Mouse (Mus musculus) left cerebral cortex, adult 8-10 months (tissue): ENCODE results near the gene Olfr99. TPM values are rescaled to one million over a fixed set of nuclear protein-coding genes. Genes with fewer than 3 reads are reported as not detected.
"Not testable (repeated sequence)": the region's sequence is repeated elsewhere in the genome, so short reads cannot be mapped to it uniquely, and the experiment has no call there.

ENCODE experiments used
- DNase-seq, 2 experiments: peaks; one replicate each; pipeline ENCODE4 v3.0.0; 2022; ENCODE audit warnings: low spot score in 2 of 2
- total RNA-seq, 4 experiments: library from RNA; stranded (reverse); gene quantifications; 2 replicates each; pipeline ENCODE4 v1.2.4; 2022

The Olfr99 gene
- total RNA-seq, result not detected

DNA sequence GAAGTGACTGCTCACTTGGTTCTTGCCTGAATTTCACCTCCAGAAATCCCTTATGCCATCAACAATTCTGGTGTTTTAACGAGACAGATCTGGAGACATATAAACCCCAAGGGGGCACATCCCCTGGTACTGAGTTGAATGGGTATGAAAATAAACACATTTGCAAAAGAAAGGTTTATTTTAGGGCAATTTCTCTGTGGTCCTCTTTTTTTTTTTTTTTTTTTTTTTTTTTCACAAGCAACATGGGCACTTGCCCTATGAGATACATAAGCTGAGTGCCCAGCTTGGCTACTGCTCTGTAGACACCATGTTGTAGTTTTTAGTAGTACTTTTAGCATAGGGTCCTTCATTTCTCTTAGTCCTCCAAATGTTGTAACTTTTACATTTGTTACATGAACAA, at the start of gene Olfr99:
TSS of gene Olfr99 (minus strand) at position 101 of the 400 bp plus-strand sequence.
- DNase-seq, result no peak

GRCm38 (mm10) chr17:37316954-37317353, 33.7 kb upstream of the Olfr99 start, which contains the start of gene Olfr102:
TSS of gene Olfr102 (minus strand) at chr17:37317054.
- DNase-seq, result no peak

DNA sequence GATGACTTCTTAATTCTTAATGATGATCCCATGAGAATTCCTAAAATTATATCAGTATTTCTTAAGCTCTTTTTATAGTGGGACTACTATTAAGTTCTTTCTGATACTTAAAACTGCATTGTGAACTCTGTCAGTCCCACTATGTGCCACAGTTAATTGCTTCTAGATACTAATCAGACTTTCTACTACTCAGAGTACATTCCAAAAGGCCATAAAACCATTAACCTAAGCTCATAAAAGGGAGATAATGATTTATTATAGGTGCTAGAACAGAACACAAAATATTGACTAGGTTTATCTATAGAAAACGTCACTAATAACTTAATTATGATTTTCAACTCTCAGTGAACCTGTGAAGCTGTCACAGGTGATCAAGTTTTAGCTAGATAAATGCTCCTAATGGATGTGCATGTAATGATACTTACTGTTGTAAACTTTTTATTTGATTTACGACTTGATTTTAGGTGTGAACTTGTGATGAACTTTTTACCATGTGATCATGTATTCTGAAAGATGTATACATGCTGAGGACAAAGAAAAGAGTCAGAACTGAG, 27.0 kb upstream of the Olfr99 start:
- no peak for DNase-seq

- DNase-seq, result no peak
These were observed 25.2 kb upstream of the Olfr99 start for GRCm38 (mm10) chr17:37308483-37308882.

DNA sequence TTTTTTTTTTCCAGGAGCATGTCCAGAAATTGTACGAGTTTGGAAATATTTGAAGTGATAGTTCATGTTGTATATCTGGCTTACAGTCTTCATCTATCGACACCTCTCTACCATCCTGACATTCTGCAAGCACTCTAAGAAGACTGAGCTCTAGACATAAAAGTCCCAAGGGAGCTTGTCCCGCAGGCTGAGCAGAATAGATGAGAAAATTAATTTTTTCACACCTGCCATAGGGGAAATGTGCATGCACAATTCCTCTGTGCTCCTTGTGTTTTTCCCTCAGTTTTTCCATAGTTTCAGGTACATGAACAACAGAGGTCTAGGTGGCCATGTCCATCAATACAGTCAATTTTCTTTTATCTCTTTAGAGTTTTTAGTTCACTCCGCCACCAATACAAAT, 21.0 kb upstream of the Olfr99 start, which contains the start of gene Olfr101:
TSS of gene Olfr101 (minus strand) at position 101 of the 400 bp plus-strand sequence.
- no peak for DNase-seq

- DNase-seq, result no peak
These were observed 2.9 kb downstream of the Olfr99 start for GRCm38 (mm10) chr17:37280331-37280730.

- no peak for DNase-seq
These were observed 6.7 kb downstream of the Olfr99 start for GRCm38 (mm10) chr17:37276573-37276972.

GRCm38 (mm10) chr17:37275626-37276248, 7.5 kb downstream of the Olfr99 start:
- DNase-seq, result no peak

- DNase-seq, result peak in 1 of 2 experiments; percentile 7
These were observed 12.6 kb downstream of the Olfr99 start for GRCm38 (mm10) chr17:37270702-37271092.

DNA sequence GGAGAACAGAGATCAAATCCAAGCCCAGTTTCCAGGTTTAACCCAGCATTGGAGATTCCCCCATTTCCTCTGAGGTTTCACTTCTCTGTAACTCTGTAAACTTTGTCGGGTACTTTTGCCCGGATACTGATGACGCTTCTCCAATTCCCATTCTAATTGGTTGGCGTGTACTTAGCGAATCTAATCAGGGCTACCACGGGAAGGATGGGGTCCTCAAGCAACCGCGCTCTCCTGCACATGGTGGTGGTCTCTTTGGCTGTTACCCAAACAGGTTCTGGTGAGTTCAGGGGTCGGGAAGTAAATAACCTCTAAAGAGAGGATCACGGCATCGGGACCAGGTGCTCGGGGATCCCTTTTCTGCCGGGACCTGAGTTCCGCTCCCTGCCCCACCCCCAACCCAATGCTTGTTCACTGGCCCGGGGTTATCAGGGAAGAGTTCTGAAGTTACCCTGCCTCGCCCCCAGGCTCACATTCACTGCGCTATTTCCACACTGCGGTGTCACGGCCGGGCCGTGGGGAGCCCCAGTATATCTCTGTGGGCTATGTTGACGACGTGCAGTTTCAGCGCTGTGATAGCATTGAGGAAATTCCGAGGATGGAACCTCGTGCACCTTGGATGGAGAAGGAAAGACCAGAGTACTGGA, 13.1 kb downstream of the Olfr99 start, which contains the start of gene H2-M3:
TSS of gene H2-M3 (plus strand) at position 163 of the 644 bp plus-strand sequence.
- DNase-seq, result peak; percentile 75 to 95

GRCm38 (mm10) chr17:37263626-37264025, 19.6 kb downstream of the Olfr99 start, which contains the start of gene Olfr98:
TSS of gene Olfr98 (minus strand) at chr17:37263749.
- DNase-seq, result no peak

GRCm38 (mm10) chr17:37250544-37250943, 32.7 kb downstream of the Olfr99 start:
- no peak for DNase-seq

GRCm38 (mm10) chr17:37249460-37249859, 33.8 kb downstream of the Olfr99 start:
- DNase-seq, result no peak

DNA sequence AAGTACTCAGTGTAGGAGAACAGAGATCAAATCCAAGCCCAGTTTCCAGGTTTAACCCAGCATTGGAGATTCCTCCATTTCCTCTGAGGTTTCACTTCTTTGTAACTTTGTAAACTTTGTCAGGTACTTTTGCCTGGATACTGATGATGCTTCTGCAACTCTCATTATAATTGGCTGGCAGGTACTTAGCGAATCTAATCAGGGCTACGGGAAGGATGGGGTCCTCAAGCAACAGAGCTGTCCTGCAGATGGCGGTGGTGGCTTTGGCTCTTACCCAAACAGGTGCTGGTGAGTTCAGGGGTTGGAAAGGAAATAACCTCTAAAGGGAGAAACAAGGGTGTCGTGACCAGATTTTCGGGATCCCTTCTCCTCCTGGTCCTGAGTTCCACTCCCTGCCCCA, 36.5 kb downstream of the Olfr99 start:
- peak; percentile 6 to 14 for DNase-seq

DNA sequence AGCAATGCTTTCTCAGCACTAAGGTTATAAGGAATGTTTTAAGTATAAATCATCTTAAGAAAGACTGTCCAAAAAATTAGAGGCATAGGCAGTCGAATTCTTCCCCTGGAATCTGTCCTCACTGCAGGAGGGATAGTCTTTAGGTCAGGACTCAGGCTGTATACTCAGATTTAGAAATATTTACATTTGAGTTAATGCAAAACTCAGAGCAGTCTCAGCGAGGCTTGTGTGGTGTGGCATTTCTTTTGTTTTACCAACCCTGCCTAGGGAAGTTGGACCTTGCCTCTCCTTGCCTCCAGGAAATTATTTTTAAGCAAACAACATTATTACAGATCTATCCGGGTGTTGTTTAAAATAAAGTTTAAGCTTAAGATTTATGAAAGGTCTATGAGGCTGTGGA, 41.1 kb downstream of the Olfr99 start:
- no peak for DNase-seq

DNA sequence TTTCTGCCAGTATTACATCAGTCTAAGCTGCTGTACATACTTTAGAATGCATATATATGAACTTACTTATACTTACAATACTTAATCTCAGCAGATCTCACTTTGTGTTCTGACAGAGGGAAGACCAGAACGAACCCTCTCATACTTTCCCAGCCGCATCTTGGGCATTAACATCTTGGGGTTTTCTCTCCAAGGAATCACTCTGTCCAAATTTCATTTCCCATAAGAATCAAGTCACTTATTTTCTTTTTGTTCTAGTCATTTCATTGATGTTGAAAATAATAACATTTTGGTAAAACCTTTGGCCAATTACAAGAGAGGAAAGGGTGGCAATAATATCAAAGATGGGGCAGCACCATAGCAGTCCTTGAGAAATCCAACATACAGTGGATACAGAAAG, 46.0 kb downstream of the Olfr99 start, which contains the start of gene Olfr97:
TSS of gene Olfr97 (minus strand) at position 101 of the 400 bp plus-strand sequence.
- DNase-seq, result not testable (repeated sequence)

Other genes with a start within 250 kb of the Olfr99 start
- 100 to 1,000 TPM; 662 to 748 (median 699) TPM for gene Gabbr1, start 237.5 kb downstream of the Olfr99 start, total RNA-seq
- gene Olfr90, start 195.0 kb downstream of the Olfr99 start, total RNA-seq, result not detected
- not detected for gene Olfr91, start 185.2 kb downstream of the Olfr99 start, total RNA-seq
- not detected for gene Olfr92, start 163.4 kb downstream of the Olfr99 start, total RNA-seq
- gene Olfr93, start 122.0 kb downstream of the Olfr99 start, total RNA-seq, result not detected
- gene Ubd, start 89.6 kb downstream of the Olfr99 start, total RNA-seq, result not detected
- gene Olfr94, start 82.5 kb downstream of the Olfr99 start, total RNA-seq, result not detected
- gene Olfr95, start 70.3 kb downstream of the Olfr99 start, total RNA-seq, result not detected
- not detected for gene Olfr96, start 63.3 kb downstream of the Olfr99 start, total RNA-seq
- gene Olfr97, start 46.1 kb downstream of the Olfr99 start, total RNA-seq, result not detected
- not detected for gene Olfr98, start 19.7 kb downstream of the Olfr99 start, total RNA-seq
- gene H2-M3, start 13.2 kb downstream of the Olfr99 start, total RNA-seq, result 1 to 10 TPM; 3.5 to 7.0 (median 4.7) TPM
- gene Olfr101, start 20.9 kb upstream of the Olfr99 start, total RNA-seq, result not detected
- not detected for gene Olfr102, start 33.6 kb upstream of the Olfr99 start, total RNA-seq
- gene Olfr103, start 56.2 kb upstream of the Olfr99 start, total RNA-seq, result not detected
- gene Olfr104-ps, start 76.1 kb upstream of the Olfr99 start, total RNA-seq, result not detected
- not detected for gene Olfr105-ps, start 95.6 kb upstream of the Olfr99 start, total RNA-seq
- gene Olfr106-ps, start 106.9 kb upstream of the Olfr99 start, total RNA-seq, result not detected
- gene Olfr107, start 115.8 kb upstream of the Olfr99 start, total RNA-seq, result not detected
- not detected for gene Olfr108, start 162.0 kb upstream of the Olfr99 start, total RNA-seq
- gene Olfr109, start 175.5 kb upstream of the Olfr99 start, total RNA-seq, result not detected
- not detected for gene H2-M2, start 200.1 kb upstream of the Olfr99 start, total RNA-seq
- 1 to 10 TPM in 1 of 4 experiments, under 1 TPM in 1, not detected in 2; 0.87 to 1.6 TPM for gene Olfr110, start 209.0 kb upstream of the Olfr99 start, total RNA-seq
- 1 to 10 TPM in 2 of 4 experiments, under 1 TPM in 2; 0.36 to 3.8 (median 1.7) TPM for gene Olfr111, start 224.6 kb upstream of the Olfr99 start, total RNA-seq